Mouse (Mus musculus) thymus, postnatal 36 days (tissue): ENCODE measurements around the gene Ecm2.

Experiments used
- DNase-seq, 2 experiments: peaks; one replicate each; pipeline ENCODE4 v3.0.0; 2022; ENCODE audit warnings: mixed read lengths in 2 of 2

Gene Ecm2

DNA sequence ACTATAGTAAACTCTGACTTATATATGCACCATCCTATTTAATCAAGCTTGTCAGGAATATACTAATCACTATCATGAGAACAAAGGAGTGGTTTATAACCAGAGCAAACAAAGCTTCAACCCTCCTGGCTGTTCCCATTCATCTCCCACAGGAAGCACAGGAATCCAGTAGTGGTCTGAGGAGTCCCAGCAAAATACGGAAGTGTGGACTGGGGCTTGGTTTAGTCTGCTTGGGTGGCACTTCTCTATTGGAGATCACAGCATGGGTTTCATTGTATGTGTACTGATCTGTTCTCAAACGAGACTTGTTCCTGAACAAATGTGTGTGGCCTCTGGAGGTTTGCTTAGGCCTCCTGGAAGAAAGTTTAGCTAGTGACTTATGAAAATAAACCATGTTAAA is 14.2 kb downstream of the Ecm2 start:
- DNase-seq = no peak

DNA sequence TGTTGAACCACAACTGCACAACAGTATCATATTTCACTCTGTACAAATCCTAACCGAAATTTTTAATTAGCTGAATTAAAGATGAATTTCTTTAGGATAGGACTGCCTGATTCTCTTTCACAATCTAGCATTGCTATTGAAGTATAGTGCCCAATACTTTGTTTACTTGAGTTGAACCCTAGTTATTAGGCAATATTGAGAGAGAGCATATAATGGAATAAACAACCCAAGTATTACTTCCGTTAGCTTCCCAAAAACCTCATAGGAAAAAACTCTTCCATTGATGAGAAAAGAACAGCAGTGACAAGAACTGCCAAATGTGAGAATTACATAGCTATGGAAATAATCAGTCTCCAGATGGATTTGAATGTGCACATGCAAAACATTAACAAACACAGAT is 21.6 kb downstream of the Ecm2 start:
- DNase-seq = no peak

DNA sequence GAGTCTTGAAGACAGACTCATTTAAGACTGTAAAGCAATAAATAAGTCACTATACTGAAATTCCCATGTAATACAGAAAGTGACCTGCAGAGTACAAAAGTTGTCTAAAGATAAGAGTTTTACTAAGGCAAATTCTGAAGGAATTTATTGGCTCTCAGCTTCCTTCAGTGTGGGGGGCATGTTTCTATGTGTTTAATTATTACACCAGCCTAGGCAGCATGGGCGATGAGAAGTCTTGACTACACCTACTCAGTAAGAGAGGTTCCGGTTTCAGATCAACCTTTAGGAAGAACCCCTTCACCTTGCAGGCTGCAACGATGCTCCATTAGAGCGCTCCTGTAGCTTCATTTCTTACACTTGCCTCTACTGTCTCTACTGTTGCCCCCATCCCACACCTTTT is 26.0 kb downstream of the Ecm2 start:
- no peak for DNase-seq

DNA sequence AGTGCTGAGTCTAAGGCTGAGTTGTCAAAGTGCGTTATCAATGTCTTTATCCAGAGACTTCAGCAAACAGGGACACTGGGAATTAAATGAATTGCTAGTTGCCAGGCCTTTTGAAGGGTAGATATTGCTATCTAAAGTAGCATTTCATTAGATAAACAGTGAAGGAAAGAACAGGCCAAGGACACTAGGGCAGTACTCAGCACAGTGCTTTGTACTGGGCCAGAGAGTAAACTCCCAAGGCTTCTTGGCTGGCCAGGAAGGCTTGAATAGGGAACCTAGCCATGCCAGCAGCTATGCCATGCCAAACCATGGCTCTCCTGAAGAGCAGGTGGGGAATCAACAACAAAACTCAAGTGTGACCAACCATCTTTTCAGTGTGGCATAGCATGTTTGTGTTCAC is 32.3 kb downstream of the Ecm2 start:
- no peak for DNase-seq

DNA sequence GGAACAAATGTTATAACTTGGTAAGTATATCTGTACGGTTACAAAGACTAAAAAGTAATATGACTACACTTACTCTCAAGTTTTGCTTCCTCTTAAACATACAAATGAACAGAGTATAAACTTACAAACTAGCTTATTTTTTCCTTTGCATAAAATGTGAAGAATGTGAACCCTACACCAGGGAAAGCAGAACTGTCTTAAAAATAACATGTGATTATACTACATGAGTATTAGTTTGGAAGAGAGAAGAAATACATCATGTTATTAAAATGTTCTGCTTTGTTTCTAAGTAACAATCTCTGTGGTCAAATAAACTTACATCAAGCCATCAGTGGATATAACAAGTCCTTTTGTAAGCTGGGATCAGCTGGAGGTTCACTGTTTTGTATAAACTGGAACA is 34.1 kb downstream of the Ecm2 start:
- no peak for DNase-seq

DNA sequence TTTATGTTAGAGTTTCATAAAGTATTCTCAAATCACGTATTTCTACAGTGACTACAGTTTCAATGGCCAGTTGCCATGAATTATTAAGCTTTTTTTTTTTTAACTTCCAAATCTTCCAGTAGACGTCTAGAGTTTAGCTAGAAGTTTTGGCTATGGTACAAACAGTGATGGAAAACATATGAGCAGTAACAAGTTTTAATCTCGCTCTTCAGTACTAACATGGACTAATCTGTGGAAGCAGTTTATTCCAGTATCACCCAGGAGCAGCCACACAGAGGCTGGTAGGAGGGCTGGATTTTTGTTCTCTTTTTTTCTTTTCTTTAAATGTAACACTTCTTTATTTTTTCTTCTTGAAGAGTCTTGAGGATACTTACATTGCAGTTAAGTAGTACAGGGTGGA is 39.7 kb downstream of the Ecm2 start, which contains the start of gene Aspn:
Aspn (plus strand) TSS at position 165 of the 400 bp plus-strand sequence.
- no peak for DNase-seq

DNA sequence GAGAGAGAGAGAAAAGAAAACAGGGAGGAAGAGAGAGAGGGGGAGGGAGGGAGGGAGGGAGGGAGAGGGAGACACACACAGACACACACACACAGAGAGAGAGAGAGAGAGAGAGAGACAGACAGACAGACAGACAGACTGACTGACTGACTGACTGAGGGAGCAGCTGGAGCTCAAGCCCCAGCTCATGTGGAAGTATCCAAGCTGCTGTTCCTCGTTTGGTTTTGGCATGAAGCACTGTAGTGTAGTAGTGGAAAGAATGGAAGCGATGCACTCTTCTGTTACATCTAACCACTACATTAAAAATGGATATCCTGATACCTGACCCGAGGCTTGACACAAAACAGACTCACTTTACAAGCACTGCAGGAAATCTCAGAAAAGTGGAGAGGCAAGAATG is 41.0 kb downstream of the Ecm2 start:
- DNase-seq = no peak

DNA sequence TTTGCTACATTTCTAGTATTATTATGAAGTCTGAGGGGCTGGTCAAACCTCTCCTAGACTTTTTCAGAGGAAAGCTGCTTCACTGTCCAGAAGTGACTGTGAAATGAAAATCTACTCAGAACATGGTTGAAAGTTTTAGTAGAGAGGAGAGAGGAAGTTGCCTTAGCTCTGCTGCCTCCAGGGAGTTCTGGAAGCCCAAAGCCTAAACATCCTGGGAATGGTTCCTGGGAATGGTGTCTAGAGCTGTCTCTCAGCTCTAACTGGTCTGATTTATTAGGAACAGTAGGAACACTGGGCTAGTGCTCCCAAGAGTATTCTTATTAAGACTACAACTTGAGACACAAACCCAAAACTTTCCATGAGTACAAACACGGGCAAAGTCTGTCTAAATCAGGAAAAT is 41.9 kb downstream of the Ecm2 start:
- DNase-seq = no peak

DNA sequence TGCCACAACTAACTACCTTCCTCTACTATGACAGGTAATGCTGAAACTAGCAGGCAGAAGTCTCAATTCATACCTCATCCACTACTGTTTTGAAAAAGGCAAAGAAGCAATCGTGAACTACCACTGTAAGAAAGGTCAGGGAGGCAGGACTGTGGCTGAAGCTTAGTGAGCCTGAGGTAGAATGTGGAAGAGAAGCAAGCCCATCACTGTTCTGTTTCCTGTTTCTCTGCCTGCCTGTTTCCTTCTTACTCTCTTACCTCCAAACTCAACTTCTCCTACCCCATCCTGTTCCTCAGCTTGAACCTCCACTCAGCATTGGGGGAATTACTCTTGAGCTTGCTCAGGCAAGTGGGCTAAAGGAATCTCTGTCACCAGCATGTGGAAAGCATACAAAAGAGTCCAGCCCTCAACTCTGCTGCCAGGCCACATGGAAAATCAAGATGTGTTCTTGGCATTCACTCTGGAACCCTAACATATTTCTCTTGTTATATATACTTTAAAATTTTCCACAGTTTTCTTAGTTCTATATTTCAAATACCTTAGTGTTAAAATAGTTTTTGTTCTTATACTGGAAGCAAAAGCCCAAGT is 43.0 kb downstream of the Ecm2 start:
- no peak for DNase-seq

DNA sequence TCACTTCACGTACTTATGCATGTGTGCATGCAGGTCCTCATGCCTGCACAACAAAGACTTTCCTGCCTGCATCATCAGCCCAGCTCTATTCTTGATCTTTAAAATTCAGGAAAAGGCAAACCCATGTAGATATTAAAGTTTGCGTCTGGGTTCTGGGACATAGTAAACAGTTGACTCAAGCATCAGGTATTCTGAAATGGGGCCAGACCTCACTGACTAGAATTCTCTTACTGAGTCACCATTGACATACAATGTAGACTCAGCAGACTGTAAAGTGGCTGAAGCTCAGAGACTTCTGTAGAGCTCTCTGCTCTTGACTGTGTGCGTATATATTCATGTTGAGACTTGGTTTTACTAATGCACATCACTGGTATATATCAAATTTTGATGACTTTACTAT is 45.0 kb downstream of the Ecm2 start:
- no peak for DNase-seq

DNA sequence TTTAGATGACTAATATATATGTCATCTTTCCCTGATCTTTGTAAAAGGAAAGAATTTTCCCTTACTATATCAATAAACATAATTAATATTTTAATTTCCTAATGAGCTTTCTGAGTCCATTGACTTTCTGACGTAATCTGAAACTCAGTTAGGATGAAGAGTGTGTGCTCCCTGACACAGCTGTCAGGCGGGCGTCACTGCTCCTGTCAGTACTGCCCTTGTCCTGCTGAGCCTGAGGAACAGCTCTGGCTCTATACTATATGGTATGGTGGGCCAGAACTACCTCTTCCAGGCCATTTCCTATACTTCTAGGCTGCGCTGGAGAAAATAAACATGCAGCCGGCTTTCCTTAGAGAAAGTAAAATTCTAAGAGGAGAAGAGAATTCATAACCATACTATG is 49.9 kb downstream of the Ecm2 start:
- DNase-seq = no peak

DNA sequence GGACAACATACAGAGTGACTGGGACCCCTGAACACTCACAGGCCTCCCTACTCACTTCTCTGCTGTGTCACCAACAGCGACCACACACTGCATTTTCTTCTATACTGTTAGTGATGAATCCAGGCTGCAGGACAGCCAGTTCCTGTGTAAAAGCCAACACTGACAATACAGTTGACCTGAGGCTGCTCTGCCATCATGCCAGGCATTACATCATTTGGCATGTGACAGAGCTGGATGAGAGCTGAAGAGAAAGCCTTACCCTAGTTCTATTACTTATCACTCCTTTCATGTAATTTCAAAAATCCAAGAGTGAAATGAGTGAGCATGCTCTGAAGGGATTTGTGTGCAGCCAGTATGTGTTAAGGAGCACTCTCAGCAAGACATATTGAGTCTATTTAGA is 51.6 kb downstream of the Ecm2 start:
- no peak for DNase-seq

DNA sequence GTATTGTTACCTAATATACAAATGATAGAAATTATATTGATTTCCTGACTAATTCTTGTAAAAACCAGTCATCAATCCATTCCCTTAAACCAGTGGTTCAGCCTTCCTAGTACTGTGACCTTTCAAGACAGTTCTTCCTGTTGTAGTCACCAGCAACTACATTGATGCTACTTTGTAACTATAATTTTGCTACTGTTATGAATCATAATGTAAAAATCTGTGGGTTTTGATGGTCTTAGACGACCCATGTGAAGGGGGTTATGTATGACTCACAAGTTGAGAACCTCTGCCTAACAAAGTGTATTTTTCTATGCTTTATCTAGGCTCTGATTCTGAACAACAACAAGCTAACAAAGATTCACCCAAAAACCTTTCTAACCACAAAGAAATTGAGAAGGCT is 52.3 kb downstream of the Ecm2 start:
- no peak for DNase-seq

DNA sequence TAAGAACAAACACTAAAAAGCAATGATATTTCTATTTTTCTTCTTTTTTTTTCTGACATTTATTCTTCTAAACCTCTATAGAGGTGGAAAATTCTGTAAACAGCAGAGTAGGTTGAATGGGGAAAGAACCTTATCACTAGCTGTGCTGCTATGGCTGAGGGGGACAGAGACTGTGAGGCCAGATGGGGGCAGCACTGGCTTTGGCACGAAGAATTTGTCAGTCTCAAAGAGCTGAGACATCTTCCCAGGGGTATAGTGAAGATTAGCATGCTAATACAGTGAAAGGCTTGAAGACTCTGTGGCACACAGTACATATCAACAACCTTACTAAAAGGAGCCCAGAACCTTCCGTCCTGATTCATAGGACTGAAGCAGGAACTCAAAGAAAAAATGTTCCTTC is 54.6 kb downstream of the Ecm2 start:
- DNase-seq = peak in 1 of 2 experiments; percentile 6

DNA sequence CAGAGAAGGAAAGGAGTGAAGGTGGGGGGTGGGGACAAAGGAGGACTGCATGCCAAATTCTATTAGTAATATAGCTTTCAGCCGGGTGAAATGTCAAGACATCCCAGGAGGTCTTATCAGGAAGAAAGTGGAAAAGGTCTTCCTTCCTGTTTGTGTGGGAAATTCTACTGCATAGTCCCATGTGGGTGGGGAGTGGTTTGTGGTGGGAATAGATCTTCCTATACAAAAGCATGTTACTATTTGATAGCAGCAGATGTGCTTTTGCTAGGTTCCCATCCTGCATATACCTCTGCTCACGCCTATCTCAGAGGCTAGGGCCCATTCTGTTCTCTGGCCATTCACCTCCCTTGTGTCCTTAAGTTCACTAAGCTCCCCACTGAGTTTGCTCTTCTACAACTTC is 56.3 kb downstream of the Ecm2 start:
- no peak for DNase-seq

DNA sequence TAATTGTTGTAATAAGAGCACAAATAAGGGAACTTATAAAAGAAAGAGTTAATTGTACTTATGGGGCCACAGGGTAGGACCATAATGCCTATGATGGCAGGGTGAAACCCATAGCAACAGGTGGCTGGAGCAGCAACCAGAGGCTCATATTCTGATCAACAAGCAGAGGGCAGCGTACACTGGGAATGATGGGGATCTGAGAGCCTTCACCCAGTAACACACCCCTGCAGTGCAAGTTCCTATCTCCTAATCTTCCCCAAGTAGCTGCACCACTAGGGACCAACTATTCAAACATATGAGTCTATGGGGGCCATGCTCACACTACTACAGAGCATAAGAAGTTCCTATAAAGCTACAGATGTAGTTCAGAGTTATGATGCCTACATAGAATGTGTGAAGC is 59.7 kb downstream of the Ecm2 start:
- no peak for DNase-seq

DNA sequence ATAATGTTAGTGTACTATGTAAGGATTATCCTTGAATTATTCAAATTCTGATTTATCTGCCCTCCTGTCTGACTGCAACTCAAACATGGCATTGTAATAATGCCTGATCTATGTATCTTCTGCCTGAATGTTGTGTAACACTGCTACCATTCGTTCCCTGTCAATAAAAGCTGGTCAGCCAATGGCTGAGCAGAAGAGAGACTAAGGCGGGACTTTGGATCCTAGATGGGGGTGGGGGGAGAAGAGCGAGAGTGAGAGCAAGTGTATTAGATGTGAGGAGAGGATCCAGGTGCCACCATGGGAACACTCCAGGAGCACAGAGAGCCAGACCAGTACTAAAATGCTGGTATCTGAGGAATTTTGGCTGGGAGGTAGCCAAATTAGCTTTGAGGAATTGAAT is 65.8 kb downstream of the Ecm2 start:
- no peak for DNase-seq

DNA sequence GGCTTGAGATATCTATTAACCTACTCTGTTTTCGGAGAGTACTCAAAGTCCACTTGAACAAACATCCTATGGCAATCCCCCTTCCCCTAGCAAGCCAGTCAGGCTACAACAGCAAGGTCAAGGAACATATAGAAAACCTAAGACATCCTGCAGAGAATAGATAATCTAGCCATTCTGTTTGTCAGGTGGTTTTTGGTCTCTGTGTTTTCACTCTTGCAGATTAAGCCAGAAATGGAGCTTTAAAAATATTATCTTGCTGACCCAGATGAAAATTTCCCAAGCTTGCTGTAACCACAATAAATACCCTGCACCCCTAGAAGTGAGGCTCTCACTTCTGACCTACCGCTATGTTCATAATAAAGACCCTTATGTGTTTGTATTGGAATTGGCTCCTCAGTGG is 66.8 kb downstream of the Ecm2 start:
- DNase-seq = no peak

DNA sequence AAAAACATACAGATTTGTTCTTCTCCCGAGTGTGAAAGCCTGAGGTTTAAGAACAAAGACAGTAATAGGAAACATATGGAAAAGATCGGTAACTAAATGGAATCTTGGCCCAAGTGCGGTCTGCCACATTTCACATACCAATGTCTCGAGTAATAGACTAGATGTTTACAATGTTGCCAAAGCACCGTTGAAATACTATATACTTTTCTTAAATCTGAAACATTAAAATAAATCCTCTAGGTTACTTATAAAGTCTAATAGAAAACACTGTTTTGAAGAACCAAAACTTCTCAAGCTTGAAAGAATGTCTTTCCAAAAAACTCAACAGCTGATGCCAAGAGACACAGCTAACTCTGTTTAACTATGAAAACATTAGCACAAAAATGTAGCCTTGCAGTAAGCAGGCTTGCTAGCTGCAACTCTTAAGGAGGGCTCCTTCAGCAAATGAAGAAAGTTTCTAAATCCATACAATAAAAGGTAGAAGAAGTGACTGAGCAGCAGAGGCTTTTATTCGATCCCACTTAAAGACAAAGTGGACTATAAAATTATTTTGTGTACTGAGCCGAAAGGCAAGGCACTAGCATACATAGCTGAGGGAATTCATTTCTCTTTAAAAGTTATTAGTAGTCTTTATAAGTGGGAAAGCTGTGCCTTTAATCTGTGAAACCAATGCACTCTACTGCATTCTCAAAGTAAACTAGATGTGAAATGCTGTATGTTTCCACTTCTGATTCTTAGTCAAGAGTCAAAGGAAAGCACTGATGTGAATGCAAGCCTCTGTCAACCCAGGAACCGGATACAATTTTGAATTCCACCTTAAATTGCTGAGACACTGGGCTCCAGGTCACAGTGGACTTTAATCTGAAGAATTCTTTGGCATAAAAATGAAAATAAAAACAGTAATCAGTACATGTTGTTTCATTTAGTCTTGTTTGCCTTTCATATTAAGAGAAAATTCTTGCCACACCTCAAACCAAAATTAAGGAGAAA is 77.2 kb downstream of the Ecm2 start, which contains the start of gene Omd:
Omd (plus strand) TSS at position 922 of the 990 bp plus-strand sequence.
- no peak for DNase-seq
